Mouse (Mus musculus) layer of hippocampus, postnatal 10 days (tissue): ENCODE results near the gene Pptc7. TPM values are rescaled to one million over a fixed set of nuclear protein-coding genes. Genes with fewer than 3 reads are reported as not detected.

Experiments used
- DNase-seq, 2 experiments: peaks; one replicate each; pipeline ENCODE4 v3.0.0; 2021; ENCODE audit warnings: low spot score in 2 of 2
- long read RNA-seq: library from polyadenylated mRNA; stranded (forward); transcript quantifications from one replicate; pipeline ENCODE4 v2.0.0, GENCODE M21; 2023
- total RNA-seq, 2 experiments: library from RNA; stranded (reverse); gene quantifications; 2 replicates each; pipeline ENCODE4 v1.2.3; 2021

The Pptc7 gene
- 10 to 100 TPM; 26.1 to 27.3 TPM for total RNA-seq
- long read RNA-seq, full-length matches to known transcripts = 5 of 11 reads
- long read RNA-seq, partial matches to known transcripts = 0 of 11 reads
- long read RNA-seq, other reads (novel, unspliced or antisense) = 6 of 11 reads

- DNase-seq = peak; percentile 86 to 92
Measured at GRCm38 (mm10) chr5:122284183-122285028, at the start of gene Pptc7. Pptc7 (plus strand) TSS chr5:122284365.

- no peak for DNase-seq
Measured at GRCm38 (mm10) chr5:122235196-122235836, 48.8 kb upstream of the Pptc7 start.

- DNase-seq = no peak
Measured at GRCm38 (mm10) chr5:122237200-122237599, 47.0 kb upstream of the Pptc7 start.

- no peak for DNase-seq
Measured at GRCm38 (mm10) chr5:122239618-122240017, 44.5 kb upstream of the Pptc7 start.

- DNase-seq = no peak
Measured at GRCm38 (mm10) chr5:122240521-122240920, 43.6 kb upstream of the Pptc7 start.

GRCm38 (mm10) chr5:122240989-122241388 lies 43.2 kb upstream of the Pptc7 start:
- no peak for DNase-seq

GRCm38 (mm10) chr5:122242521-122243123 lies 41.5 kb upstream of the Pptc7 start:
- no peak for DNase-seq

GRCm38 (mm10) chr5:122243781-122244523 lies 40.2 kb upstream of the Pptc7 start:
- DNase-seq = no peak

- DNase-seq = no peak
Measured at GRCm38 (mm10) chr5:122245186-122245585, 39.0 kb upstream of the Pptc7 start.

GRCm38 (mm10) chr5:122246547-122247167 lies 37.5 kb upstream of the Pptc7 start:
- no peak for DNase-seq

- no peak for DNase-seq
Measured at GRCm38 (mm10) chr5:122247529-122247928, 36.6 kb upstream of the Pptc7 start.

GRCm38 (mm10) chr5:122247934-122248333 lies 36.2 kb upstream of the Pptc7 start:
- DNase-seq = no peak

- no peak for DNase-seq
Measured at GRCm38 (mm10) chr5:122249281-122249680, 34.9 kb upstream of the Pptc7 start.

- no peak for DNase-seq
Measured at GRCm38 (mm10) chr5:122251895-122252606, 32.1 kb upstream of the Pptc7 start.

- no peak for DNase-seq
Measured at GRCm38 (mm10) chr5:122258027-122258741, 26.0 kb upstream of the Pptc7 start.

- DNase-seq = no peak
Measured at GRCm38 (mm10) chr5:122262104-122262503, 22.1 kb upstream of the Pptc7 start.

GRCm38 (mm10) chr5:122263933-122264905 lies 19.9 kb upstream of the Pptc7 start, which contains the start of gene Tctn1:
Tctn1 (minus strand) TSS chr5:122264460.
- DNase-seq = peak; percentile 79 to 85

GRCm38 (mm10) chr5:122265187-122265586 lies 19.0 kb upstream of the Pptc7 start:
- no peak for DNase-seq
